Mouse (Mus musculus): ENCODE data around the gene Gcgr. TPM values are rescaled to one million over a fixed set of nuclear protein-coding genes. Genes with fewer than 3 reads are reported as not detected.

Gene Gcgr
- polyA plus RNA-seq, 1 experiment from 2014 or later: 1.8 TPM

GRCm38 (mm10) chr11:120534093-120534492, 3.6 kb downstream of the Gcgr start:
- Histone ChIP-seq H3K4me1 (ENCODE audit: control insufficient read depth, insufficient read depth, low read length) (peaks cover 13% of the 10 kb centered on the region), H3K4me3 (ENCODE audit: low read depth, low read length) (no peak overlapping the region), H3K36me3 (ENCODE audit: control insufficient read depth, insufficient read depth, low read length) (no peaks in the 10 kb centered on the region), H3K4me2 (no peak overlapping the region), H3K9ac (ENCODE audit: low read depth, low read length) (no peak overlapping the region), H3K9me3 (replicated peaks; ENCODE audit: control insufficient read depth, low read length) (no peaks in the 10 kb centered on the region), H3K27ac (ENCODE audit: low read depth, low read length) (no peak overlapping the region), H3K27me3 (ENCODE audit: control insufficient read depth, insufficient read depth, low read length) (peaks cover 57% of the 10 kb centered on the region)
- 76% methylated on average over 8 of the region's 8 CpGs for WGBS (ENCODE audit: insufficient replicate concordance)
- no peak for ATAC-seq (replicated peaks; ENCODE audit: insufficient number of reproducible peaks, low FRiP score, low TSS enrichment)

- peaks cover 20% of the 10 kb centered on the region for H3K4me1 ChIP-seq (ENCODE audit: control insufficient read depth, insufficient read depth, low read length)
- H3K9ac ChIP-seq (ENCODE audit: low read depth, low read length): no peak overlapping the region
- H3K4me2 ChIP-seq: no peak overlapping the region
- H3K4me3 ChIP-seq (ENCODE audit: low read depth, low read length): no peak overlapping the region
- H3K27me3 ChIP-seq (ENCODE audit: control insufficient read depth, insufficient read depth, low read length): peaks cover 46% of the 10 kb centered on the region
- WGBS (ENCODE audit: insufficient replicate concordance): 45% methylated on average over 3 of the region's 3 CpGs
- ATAC-seq (replicated peaks; ENCODE audit: insufficient number of reproducible peaks, low FRiP score, low TSS enrichment): no peak
- no peak overlapping the region for H3K27ac ChIP-seq (ENCODE audit: low read depth, low read length)
- no peaks in the 10 kb centered on the region for H3K9me3 ChIP-seq (replicated peaks; ENCODE audit: control insufficient read depth, low read length)
- no peaks in the 10 kb centered on the region for H3K36me3 ChIP-seq (ENCODE audit: control insufficient read depth, insufficient read depth, low read length)
These were observed 4.6 kb downstream of the Gcgr start for GRCm38 (mm10) chr11:120535145-120535544.

DNA sequence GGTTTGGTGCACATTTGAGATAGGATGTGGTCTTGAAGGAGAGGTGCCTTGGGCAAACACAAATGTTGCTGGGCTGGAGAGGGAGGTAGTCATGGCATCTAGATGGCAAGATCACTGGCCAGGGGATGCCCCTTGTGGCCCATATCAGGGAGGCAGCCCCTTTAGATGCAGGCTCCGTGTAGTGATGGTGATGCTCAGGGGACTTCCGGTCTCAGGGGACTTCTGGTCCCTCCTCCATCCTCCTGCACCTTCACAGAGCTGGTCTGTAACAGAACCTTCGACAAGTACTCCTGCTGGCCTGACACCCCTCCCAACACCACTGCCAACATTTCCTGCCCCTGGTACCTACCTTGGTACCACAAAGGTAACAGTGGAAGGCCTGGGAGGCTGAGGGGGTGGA, 5.3 kb downstream of the Gcgr start:
- no peaks in the 10 kb centered on the region for H3K36me3 ChIP-seq (ENCODE audit: control insufficient read depth, insufficient read depth, low read length)
- peaks cover 40% of the 10 kb centered on the region for H3K27me3 ChIP-seq (ENCODE audit: control insufficient read depth, insufficient read depth, low read length)
- no peak for ATAC-seq (replicated peaks; ENCODE audit: insufficient number of reproducible peaks, low FRiP score, low TSS enrichment)
- 67% methylated on average over 3 of the region's 3 CpGs for WGBS (ENCODE audit: insufficient replicate concordance)
- no peak overlapping the region for H3K27ac ChIP-seq (ENCODE audit: low read depth, low read length)
- no peak overlapping the region for H3K4me3 ChIP-seq (ENCODE audit: low read depth, low read length)
- peaks cover 16% of the 10 kb centered on the region for H3K4me1 ChIP-seq (ENCODE audit: control insufficient read depth, insufficient read depth, low read length)
- H3K4me2 ChIP-seq: no peak overlapping the region
- H3K9ac ChIP-seq (ENCODE audit: low read depth, low read length): no peak overlapping the region
- no peaks in the 10 kb centered on the region for H3K9me3 ChIP-seq (replicated peaks; ENCODE audit: control insufficient read depth, low read length)

- 0 out of 2 replicates have a peak overlapping the region, but pooled peaks have one; percentile 29 for H3K27ac ChIP-seq (ENCODE audit: low read depth, low read length)
- ATAC-seq (replicated peaks; ENCODE audit: insufficient number of reproducible peaks, low FRiP score, low TSS enrichment): no peak
These were observed 8.0 kb downstream of the Gcgr start for GRCm38 (mm10) chr11:120538485-120538884.

GRCm38 (mm10) chr11:120538955-120539284, 8.4 kb downstream of the Gcgr start:
- no peak for ATAC-seq (replicated peaks; ENCODE audit: insufficient number of reproducible peaks, low FRiP score, low TSS enrichment)
- peaks cover 17% of the 10 kb centered on the region for H3K4me1 ChIP-seq (ENCODE audit: control insufficient read depth, insufficient read depth, low read length)
- H3K9ac ChIP-seq (ENCODE audit: low read depth, low read length): no peak overlapping the region
- 0 out of 2 replicates have a peak overlapping the region, but pooled peaks have one; percentile 29 for H3K27ac ChIP-seq (ENCODE audit: low read depth, low read length)
- H3K4me3 ChIP-seq (ENCODE audit: low read depth, low read length): no peak overlapping the region
- H3K27me3 ChIP-seq (ENCODE audit: control insufficient read depth, insufficient read depth, low read length): peaks cover 11% of the 10 kb centered on the region
- 51% methylated on average over 8 of the region's 8 CpGs for WGBS (ENCODE audit: insufficient replicate concordance)
- no peak overlapping the region for H3K4me2 ChIP-seq
- H3K9me3 ChIP-seq (replicated peaks; ENCODE audit: control insufficient read depth, low read length): no peaks in the 10 kb centered on the region
- peaks cover 8% of the 10 kb centered on the region for H3K36me3 ChIP-seq (ENCODE audit: control insufficient read depth, insufficient read depth, low read length)

More at GRCm38 (mm10) chr11:120538485-120538884, 8.0 kb downstream of the Gcgr start:
- no peak overlapping the region for H3K9ac ChIP-seq (ENCODE audit: low read depth, low read length)
- H3K4me2 ChIP-seq: no peak overlapping the region
- WGBS (ENCODE audit: insufficient replicate concordance): 69% methylated on average over 3 of the region's 3 CpGs
- no peaks in the 10 kb centered on the region for H3K9me3 ChIP-seq (replicated peaks; ENCODE audit: control insufficient read depth, low read length)
- H3K36me3 ChIP-seq (ENCODE audit: control insufficient read depth, insufficient read depth, low read length): peaks cover 8% of the 10 kb centered on the region
- H3K4me1 ChIP-seq (ENCODE audit: control insufficient read depth, insufficient read depth, low read length): peaks cover 17% of the 10 kb centered on the region
- no peak overlapping the region for H3K4me3 ChIP-seq (ENCODE audit: low read depth, low read length)
- peaks cover 13% of the 10 kb centered on the region for H3K27me3 ChIP-seq (ENCODE audit: control insufficient read depth, insufficient read depth, low read length)

DNA sequence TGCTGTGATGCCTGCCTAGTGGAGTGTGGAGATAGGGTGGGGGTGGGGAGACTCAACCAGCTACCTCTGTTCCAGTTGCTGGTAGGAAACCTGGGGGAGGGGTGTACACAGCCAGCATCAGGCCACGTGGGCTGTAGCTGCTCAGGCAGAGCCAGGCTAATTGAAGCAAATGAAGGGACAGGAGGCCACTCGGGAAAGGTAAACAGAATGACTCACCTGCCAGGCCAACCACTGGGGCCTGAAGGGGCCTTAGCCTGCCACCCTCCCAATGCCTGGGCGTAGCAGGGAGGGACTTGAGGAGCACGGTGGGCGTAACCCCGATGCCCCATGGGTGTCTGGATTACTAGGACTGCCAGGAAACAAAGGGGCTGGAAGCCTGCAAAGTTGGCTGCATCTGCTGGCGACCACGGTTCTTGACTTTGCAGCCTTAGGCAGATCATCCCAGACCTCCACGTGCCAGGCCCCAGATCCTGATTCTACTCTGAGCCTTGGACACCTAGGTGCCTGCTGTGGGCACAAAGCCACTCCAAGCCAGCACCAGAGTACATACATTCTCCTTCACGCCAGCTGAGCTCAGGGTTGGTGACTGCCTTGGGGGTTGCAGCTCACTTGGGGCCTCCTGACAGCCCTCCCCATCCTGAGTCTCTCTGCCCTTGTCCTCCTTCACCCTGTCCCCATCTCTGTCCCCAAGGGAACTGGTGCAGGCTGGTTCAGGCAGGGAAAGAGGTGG, 9.0 kb downstream of the Gcgr start:
- no peak for ATAC-seq (replicated peaks; ENCODE audit: insufficient number of reproducible peaks, low FRiP score, low TSS enrichment)
- WGBS (ENCODE audit: insufficient replicate concordance): 31% methylated on average over 10 of the region's 10 CpGs
- H3K4me1 ChIP-seq (ENCODE audit: control insufficient read depth, insufficient read depth, low read length): peaks cover 17% of the 10 kb centered on the region
- H3K27ac ChIP-seq (ENCODE audit: low read depth, low read length): no peak overlapping the region
- 0 out of 2 replicates have a peak overlapping the region, but pooled peaks have one; percentile 22 for H3K4me2 ChIP-seq
- H3K27me3 ChIP-seq (ENCODE audit: control insufficient read depth, insufficient read depth, low read length): peaks cover 6% of the 10 kb centered on the region
- no peaks in the 10 kb centered on the region for H3K9me3 ChIP-seq (replicated peaks; ENCODE audit: control insufficient read depth, low read length)
- H3K4me3 ChIP-seq (ENCODE audit: low read depth, low read length): no peak overlapping the region
- peak overlapping the region; percentile 36; the same call in 1 of the 2 replicates for H3K9ac ChIP-seq (ENCODE audit: low read depth, low read length)
- peaks cover 8% of the 10 kb centered on the region for H3K36me3 ChIP-seq (ENCODE audit: control insufficient read depth, insufficient read depth, low read length)

GRCm38 (mm10) chr11:120541907-120542306, 11.4 kb downstream of the Gcgr start:
- Histone ChIP-seq H3K9ac (ENCODE audit: low read depth, low read length) (no peak overlapping the region), H3K27ac (ENCODE audit: low read depth, low read length) (no peak overlapping the region), H3K4me1 (ENCODE audit: control insufficient read depth, insufficient read depth, low read length) (peaks cover 17% of the 10 kb centered on the region), H3K27me3 (ENCODE audit: control insufficient read depth, insufficient read depth, low read length) (no peaks in the 10 kb centered on the region), H3K36me3 (ENCODE audit: control insufficient read depth, insufficient read depth, low read length) (peaks cover 12% of the 10 kb centered on the region), H3K4me3 (ENCODE audit: low read depth, low read length) (no peak overlapping the region), H3K4me2 (no peak overlapping the region), H3K9me3 (replicated peaks; ENCODE audit: control insufficient read depth, low read length) (no peaks in the 10 kb centered on the region)
- no peak for ATAC-seq (replicated peaks; ENCODE audit: insufficient number of reproducible peaks, low FRiP score, low TSS enrichment)
- WGBS (ENCODE audit: insufficient replicate concordance): 29% methylated on average over 4 of the region's 4 CpGs

DNA sequence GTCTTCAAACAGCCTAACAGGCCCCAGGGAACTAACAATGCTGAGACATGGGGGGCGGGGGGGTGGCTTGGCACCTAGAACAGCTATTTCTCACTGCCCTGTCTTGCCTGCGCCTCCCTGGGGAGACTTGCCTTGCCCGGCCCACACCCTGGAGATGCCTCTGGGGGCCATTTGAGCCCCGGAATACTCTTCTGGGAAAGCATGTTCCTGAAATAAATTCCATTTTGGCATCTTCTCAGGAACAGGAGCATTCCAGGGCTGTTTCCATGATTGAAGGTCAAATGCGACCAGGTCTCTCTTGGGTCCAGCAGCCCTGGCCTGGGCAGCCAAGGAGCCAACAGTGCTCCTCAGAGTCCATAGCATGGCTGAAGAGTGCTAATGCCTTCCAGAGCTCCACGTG, 11.9 kb downstream of the Gcgr start:
- H3K27ac ChIP-seq (ENCODE audit: low read depth, low read length): no peak overlapping the region
- H3K4me2 ChIP-seq: no peak overlapping the region
- no peaks in the 10 kb centered on the region for H3K9me3 ChIP-seq (replicated peaks; ENCODE audit: control insufficient read depth, low read length)
- ATAC-seq (replicated peaks; ENCODE audit: insufficient number of reproducible peaks, low FRiP score, low TSS enrichment): no peak
- H3K4me3 ChIP-seq (ENCODE audit: low read depth, low read length): no peak overlapping the region
- WGBS (ENCODE audit: insufficient replicate concordance): 82% methylated on average over 6 of the region's 6 CpGs
- peaks cover 12% of the 10 kb centered on the region for H3K36me3 ChIP-seq (ENCODE audit: control insufficient read depth, insufficient read depth, low read length)
- H3K4me1 ChIP-seq (ENCODE audit: control insufficient read depth, insufficient read depth, low read length): peaks cover 19% of the 10 kb centered on the region
- H3K9ac ChIP-seq (ENCODE audit: low read depth, low read length): no peak overlapping the region
- no peaks in the 10 kb centered on the region for H3K27me3 ChIP-seq (ENCODE audit: control insufficient read depth, insufficient read depth, low read length)

DNA sequence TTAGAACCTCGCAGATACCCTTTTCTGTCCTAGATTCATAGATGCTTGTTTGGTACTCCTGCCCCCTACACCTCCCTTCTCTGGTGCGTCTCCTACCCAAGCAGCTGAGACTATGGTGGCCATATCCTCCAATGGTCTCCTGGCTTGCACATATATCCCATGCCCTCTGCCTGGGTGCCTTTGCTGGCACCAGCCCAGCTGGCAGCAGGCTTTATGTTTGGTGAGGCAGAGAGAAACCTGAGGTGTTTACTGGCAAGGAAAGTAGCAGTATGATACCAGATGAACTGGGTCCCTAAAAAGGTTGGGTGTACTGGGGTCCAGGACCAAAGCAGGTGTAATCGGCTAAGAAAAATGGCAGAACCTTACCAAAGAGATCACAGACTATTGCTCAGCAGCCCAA, 15.5 kb downstream of the Gcgr start:
- no peak overlapping the region for H3K27ac ChIP-seq (ENCODE audit: low read depth, low read length)
- peaks cover 12% of the 10 kb centered on the region for H3K36me3 ChIP-seq (ENCODE audit: control insufficient read depth, insufficient read depth, low read length)
- H3K9ac ChIP-seq (ENCODE audit: low read depth, low read length): no peak overlapping the region
- H3K4me3 ChIP-seq (ENCODE audit: low read depth, low read length): no peak overlapping the region
- peaks cover 24% of the 10 kb centered on the region for H3K4me1 ChIP-seq (ENCODE audit: control insufficient read depth, insufficient read depth, low read length)
- no peaks in the 10 kb centered on the region for H3K27me3 ChIP-seq (ENCODE audit: control insufficient read depth, insufficient read depth, low read length)
- no peak for ATAC-seq (replicated peaks; ENCODE audit: insufficient number of reproducible peaks, low FRiP score, low TSS enrichment)
- no peak overlapping the region for H3K4me2 ChIP-seq
- 84% methylated on average over 3 of the region's 3 CpGs for WGBS (ENCODE audit: insufficient replicate concordance)
- H3K9me3 ChIP-seq (replicated peaks; ENCODE audit: control insufficient read depth, low read length): no peaks in the 10 kb centered on the region
